Mouse (Mus musculus) B cell, adult 62 days (primary cell): ENCODE measurements around the gene Wdr95. TPM values are rescaled to one million over a fixed set of nuclear protein-coding genes. Genes with fewer than 3 reads are reported as not detected.

Source experiments
- total RNA-seq: library from RNA; stranded (reverse); gene quantifications from 4 replicates; pipeline ENCODE4 v1.2.4, GENCODE M21; 2023

The Wdr95 gene
- not detected in 4 replicates for total RNA-seq

DNA sequence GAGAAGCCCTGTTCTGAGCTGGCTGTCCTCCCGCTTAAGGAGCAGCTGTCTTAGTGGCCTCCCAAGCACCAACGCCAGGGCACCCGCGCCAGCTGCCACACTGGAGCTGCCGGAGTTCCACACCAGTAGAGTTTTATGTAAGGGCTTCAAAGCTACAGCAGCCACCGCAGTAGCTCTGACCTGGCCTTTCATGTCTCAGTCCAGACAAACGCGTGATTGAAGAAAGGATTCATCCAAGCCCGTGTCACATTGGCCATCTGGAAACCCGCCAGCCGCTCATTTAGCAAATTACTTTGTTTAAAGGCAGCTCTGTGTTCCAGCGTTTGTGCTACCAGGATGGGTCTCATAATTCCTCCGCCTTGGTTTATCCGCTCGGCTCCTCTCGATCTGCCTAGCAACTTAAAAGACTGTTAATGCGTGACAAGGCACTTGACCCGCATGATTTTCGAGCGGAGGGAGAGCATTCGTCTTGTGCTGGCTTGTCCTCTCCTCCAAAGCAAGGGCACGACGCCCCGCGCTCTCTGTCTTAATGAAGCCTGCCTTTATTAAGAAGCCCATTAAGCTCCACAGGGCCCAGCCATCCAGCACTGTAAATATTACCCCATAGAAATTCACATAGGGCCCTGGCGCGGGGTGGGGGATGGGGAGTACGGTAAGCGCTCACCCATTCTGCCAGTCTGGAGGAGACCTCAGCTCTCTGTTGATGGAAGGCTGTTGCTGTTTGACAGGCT, at the start of gene Wdr95:
Gene Wdr95, plus strand, starts transcription at position 681 of the 731 bp plus-strand sequence.

DNA sequence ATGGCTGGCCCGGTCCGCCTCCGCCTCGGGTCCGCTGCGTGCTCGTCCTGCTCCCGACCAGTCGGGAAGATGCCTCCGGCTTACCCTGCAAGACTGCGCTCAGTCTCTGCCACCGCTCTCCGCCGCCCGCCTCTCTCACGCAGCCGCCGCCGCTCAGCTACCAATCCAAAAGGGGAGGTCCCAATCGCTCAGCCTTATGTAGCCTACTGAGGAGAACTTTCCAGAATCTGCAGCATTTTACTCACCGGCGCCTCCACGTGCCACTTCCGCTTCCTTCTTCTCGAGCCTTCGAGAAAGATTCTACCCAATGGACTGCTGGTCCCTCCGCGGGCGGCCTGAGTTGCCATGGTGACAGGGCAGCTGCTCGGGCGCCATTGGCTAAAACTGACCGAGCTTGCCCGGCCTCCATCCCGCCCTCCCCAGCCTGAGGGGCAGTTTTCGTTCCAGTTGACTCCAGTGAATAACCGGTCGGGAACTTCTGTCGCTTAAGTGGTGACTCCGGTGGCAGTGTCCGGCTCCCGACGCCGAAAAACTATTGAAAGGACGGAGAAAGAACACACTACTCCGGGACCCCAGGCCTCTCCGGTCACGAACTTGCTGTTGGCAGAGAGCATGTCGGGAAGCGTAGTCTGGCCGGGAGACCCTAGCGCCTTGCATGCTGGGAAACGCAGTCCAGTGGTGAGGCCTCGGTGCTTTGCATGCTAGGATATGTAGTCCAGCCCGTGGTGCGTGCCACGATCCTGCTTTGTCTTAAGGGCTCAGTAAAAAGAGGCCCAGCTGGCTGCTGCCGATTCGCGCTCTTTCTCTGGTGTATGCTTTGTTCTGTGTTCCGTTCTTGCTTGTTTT, 107.8 kb downstream of the Wdr95 start, which contains the start of gene Hsph1:
Gene Hsph1, minus strand, starts transcription at position 302 of the 846 bp plus-strand sequence.

Other genes with a start within 250 kb of the Wdr95 start
- not detected in 4 replicates for gene Medag, start 116.9 kb upstream of the Wdr95 start, total RNA-seq
- gene Tex26, start 89.0 kb upstream of the Wdr95 start, total RNA-seq = not detected in 4 replicates
- gene Hsph1, start 107.7 kb downstream of the Wdr95 start, total RNA-seq = 274 to 635 TPM (median 374 TPM) in 4 replicates
- gene B3glct, start 149.6 kb downstream of the Wdr95 start, total RNA-seq = 3.0 to 5.8 TPM (median 4.5 TPM) in 4 replicates